Mouse (Mus musculus) limb, embryonic 11.5 days (tissue): ENCODE results near the gene Peak1. TPM values are rescaled to one million over a fixed set of nuclear protein-coding genes. Genes with fewer than 3 reads are reported as not detected.

ENCODE experiments used
- ATAC-seq: fragments of 200-750 bp; cut with Nextera tagmentation; 2 replicates; pipeline ENCODE4 v1.8.0; 2017; ENCODE audit warnings: low read depth; ENCODE audit not compliant: insufficient number of reproducible peaks, low FRiP score, low TSS enrichment
- DNase-seq: peaks from one replicate; pipeline ENCODE4 v3.0.0-alpha.2; 2015; ENCODE audit warnings: low spot score
- H3K27ac ChIP-seq: fragments of 300-500 bp; sonication (generic); replicated peaks from 2 replicates; pipeline ENCODE4 v1.5.1; 2014; ENCODE audit warnings: low read depth, mild to moderate bottlenecking, low read length
- H3K27me3 ChIP-seq: fragments of 300-500 bp; sonication (generic); 2 replicates; pipeline ENCODE4 v1.6.1; 2014; ENCODE audit warnings: mild to moderate bottlenecking, low read length, mixed read lengths; ENCODE audit not compliant: control insufficient read depth, insufficient read depth
- H3K36me3 ChIP-seq: fragments of 300-500 bp; sonication (generic); 2 replicates; pipeline ENCODE4 v1.6.1; 2014; ENCODE audit warnings: mild to moderate bottlenecking, low read length, moderate library complexity, mixed read lengths; ENCODE audit not compliant: control insufficient read depth, insufficient read depth
- H3K4me1 ChIP-seq: fragments of 300-500 bp; sonication (generic); 2 replicates; pipeline ENCODE4 v1.6.1; 2014; ENCODE audit warnings: low read length, mixed read lengths; ENCODE audit not compliant: control insufficient read depth, insufficient read depth
- H3K4me2 ChIP-seq: fragments of 300-500 bp; sonication (generic); 2 replicates; pipeline ENCODE4 v1.6.1; 2014; ENCODE audit warnings: low read depth, mild to moderate bottlenecking, moderate library complexity; ENCODE audit not compliant: severe bottlenecking
- H3K4me3 ChIP-seq: fragments of 300-500 bp; sonication (generic); 2 replicates; pipeline ENCODE4 v1.5.1; 2014; ENCODE audit warnings: low read depth, low read length
- H3K9ac ChIP-seq: fragments of 300-500 bp; sonication (generic); 2 replicates; pipeline ENCODE4 v1.6.1; 2014; ENCODE audit warnings: mild to moderate bottlenecking, low read length
- H3K9me3 ChIP-seq: fragments of 300-500 bp; sonication (generic); 2 replicates; pipeline ENCODE4 v1.6.1; 2016; ENCODE audit warnings: low read length; ENCODE audit not compliant: control insufficient read depth
- WGBS: fragments of 180-500 bp; shearing (Covaris S2); extraction: QIAGEN DNeasy Blood & Tissue Kit; methylation state at CpG from one replicate; pipeline ENCODE4 v1.1.7; 2014; 5-methylcytosine and 5-hydroxymethylcytosine counted together
- polyA plus RNA-seq: library from polyadenylated mRNA; unstranded; fragments of >200 nt; fragmentation: Nextera tagmentation; extraction: Ambion mirVana; gene quantifications from 2 replicates; pipeline ENCODE4 v1.2.1, GENCODE M21; 2014

The Peak1 gene
- polyA plus RNA-seq, result 7.5 and 7.7 TPM in 2 replicates

GRCm38 (mm10) chr9:56417948-56418737, at the start of gene Peak1, which contains the start of gene Hmg20a:
Peak1 (minus strand) TSS chr9:56418067.
Hmg20a (plus strand) TSS chr9:56418609.
- H3K4me1 ChIP-seq, result no peaks in the 10 kb centered on the region
- peak; percentile 100 for DNase-seq
- peak within 1 kb of the TSS; percentile 60 for H3K4me2 ChIP-seq
- no peaks in the 10 kb centered on the region for H3K27me3 ChIP-seq
- peak; percentile 96 for ATAC-seq
- peak within 1 kb of the TSS; percentile 68 for H3K9ac ChIP-seq
- peak within 1 kb of the TSS; percentile 82 for H3K27ac ChIP-seq
- WGBS, result under 1% methylated on average over 49 of the region's 59 CpGs
- no peaks in the 10 kb centered on the region for H3K9me3 ChIP-seq
- H3K36me3 ChIP-seq, result no peaks in the 10 kb centered on the region
- peak within 1 kb of the TSS; percentile 57 for H3K4me3 ChIP-seq

GRCm38 (mm10) chr9:56466251-56466650, 48.4 kb upstream of the Peak1 start:
- WGBS, result 98% methylated on average over 4 of the region's 4 CpGs
- ATAC-seq (no peak), DNase-seq (no peak)
- H3K36me3 ChIP-seq, result no peaks in the 10 kb centered on the region
- H3K27ac ChIP-seq, result no peak overlapping the region
- H3K4me2 ChIP-seq, result no peak overlapping the region
- H3K4me1 ChIP-seq, result peaks cover 19% of the 10 kb centered on the region
- H3K27me3 ChIP-seq, result no peaks in the 10 kb centered on the region
- no peak overlapping the region for H3K9ac ChIP-seq
- no peaks in the 10 kb centered on the region for H3K9me3 ChIP-seq
- H3K4me3 ChIP-seq, result no peak overlapping the region

- no peaks in the 10 kb centered on the region for H3K36me3 ChIP-seq
- peaks cover 19% of the 10 kb centered on the region for H3K4me1 ChIP-seq
- H3K9ac ChIP-seq, result no peak overlapping the region
- H3K27ac ChIP-seq, result no peak overlapping the region
- ATAC-seq, result no peak
- WGBS, result 37% methylated on average over 23 of the region's 23 CpGs
- peak; percentile 33 for DNase-seq
- no peaks in the 10 kb centered on the region for H3K9me3 ChIP-seq
- H3K4me2 ChIP-seq, result no peak overlapping the region
- no peaks in the 10 kb centered on the region for H3K27me3 ChIP-seq
- H3K4me3 ChIP-seq, result no peak overlapping the region
Observed at GRCm38 (mm10) chr9:56464863-56465654, 47.2 kb upstream of the Peak1 start.

GRCm38 (mm10) chr9:56463686-56464515, 46.0 kb upstream of the Peak1 start:
- no peak overlapping the region for H3K4me3 ChIP-seq
- H3K27me3 ChIP-seq, result no peaks in the 10 kb centered on the region
- H3K4me1 ChIP-seq, result peaks cover 19% of the 10 kb centered on the region
- no peaks in the 10 kb centered on the region for H3K36me3 ChIP-seq
- WGBS, result 46% methylated on average over 4 of the region's 4 CpGs
- DNase-seq (no peak), ATAC-seq (no peak)
- no peak overlapping the region for H3K27ac ChIP-seq
- H3K9me3 ChIP-seq, result no peaks in the 10 kb centered on the region
- H3K4me2 ChIP-seq, result no peak overlapping the region
- no peak overlapping the region for H3K9ac ChIP-seq

GRCm38 (mm10) chr9:56463046-56463445, 45.2 kb upstream of the Peak1 start:
- Histone ChIP-seq H3K4me2 (no peak overlapping the region), H3K9me3 (no peaks in the 10 kb centered on the region), H3K27ac (no peak overlapping the region), H3K27me3 (no peaks in the 10 kb centered on the region), H3K9ac (no peak overlapping the region), H3K4me3 (no peak overlapping the region), H3K36me3 (no peaks in the 10 kb centered on the region), H3K4me1 (peaks cover 19% of the 10 kb centered on the region)
- no peak for DNase-seq
- ATAC-seq, result no peak
- WGBS, result 94% methylated on average over 2 of the region's 2 CpGs

GRCm38 (mm10) chr9:56462606-56463005, 44.7 kb upstream of the Peak1 start:
- no peaks in the 10 kb centered on the region for H3K36me3 ChIP-seq
- no peaks in the 10 kb centered on the region for H3K9me3 ChIP-seq
- no peak overlapping the region for H3K4me3 ChIP-seq
- H3K4me2 ChIP-seq, result no peak overlapping the region
- DNase-seq (no peak), ATAC-seq (no peak)
- H3K4me1 ChIP-seq, result peaks cover 18% of the 10 kb centered on the region
- H3K9ac ChIP-seq, result no peak overlapping the region
- H3K27me3 ChIP-seq, result no peaks in the 10 kb centered on the region
- WGBS, result 92% methylated on average over 1 of the region's 1 CpGs
- H3K27ac ChIP-seq, result no peak overlapping the region

GRCm38 (mm10) chr9:56460987-56461386, 43.1 kb upstream of the Peak1 start:
- Histone ChIP-seq H3K9me3 (no peaks in the 10 kb centered on the region), H3K27me3 (no peaks in the 10 kb centered on the region), H3K4me3 (no peak overlapping the region), H3K9ac (no peak overlapping the region), H3K4me1 (peaks cover 9% of the 10 kb centered on the region), H3K4me2 (no peak overlapping the region), H3K27ac (no peak overlapping the region), H3K36me3 (no peaks in the 10 kb centered on the region)
- no peak for ATAC-seq
- DNase-seq, result no peak
- 79% methylated on average over 5 of the region's 5 CpGs for WGBS

GRCm38 (mm10) chr9:56456426-56456825, 38.6 kb upstream of the Peak1 start:
- Histone ChIP-seq H3K27me3 (no peaks in the 10 kb centered on the region), H3K9ac (no peak overlapping the region), H3K4me2 (no peak overlapping the region), H3K36me3 (no peaks in the 10 kb centered on the region), H3K27ac (no peak overlapping the region), H3K4me3 (no peak overlapping the region), H3K4me1 (no peaks in the 10 kb centered on the region), H3K9me3 (no peaks in the 10 kb centered on the region)
- DNase-seq, result no peak
- ATAC-seq, result no peak
- 91% methylated on average over 3 of the region's 3 CpGs for WGBS
